Mouse (Mus musculus): ENCODE measurements around the gene Arhgap23.

Arhgap23 gene

GRCm38 (mm10) chr11:97532354-97532753 is 117.0 kb downstream of the Arhgap23 start:
- no peak for DNase-seq (ENCODE audit: low read depth, low spot score)

- DNase-seq (ENCODE audit: low read depth, low spot score): no peak
These were observed 117.7 kb downstream of the Arhgap23 start for GRCm38 (mm10) chr11:97532950-97533582.

- no peak for DNase-seq (ENCODE audit: low read depth, low spot score)
These were observed 118.3 kb downstream of the Arhgap23 start for GRCm38 (mm10) chr11:97533653-97534052.

- no peak for DNase-seq (ENCODE audit: low read depth, low spot score)
These were observed 119.3 kb downstream of the Arhgap23 start for GRCm38 (mm10) chr11:97534442-97535307.

- no peak for DNase-seq (ENCODE audit: low read depth, low spot score)
These were observed 119.9 kb downstream of the Arhgap23 start for GRCm38 (mm10) chr11:97535308-97535630.

GRCm38 (mm10) chr11:97535660-97536059 is 120.3 kb downstream of the Arhgap23 start:
- no peak for DNase-seq (ENCODE audit: low read depth, low spot score)

- DNase-seq (ENCODE audit: low read depth, low spot score): no peak
These were observed 120.9 kb downstream of the Arhgap23 start for GRCm38 (mm10) chr11:97536083-97536747.

DNA sequence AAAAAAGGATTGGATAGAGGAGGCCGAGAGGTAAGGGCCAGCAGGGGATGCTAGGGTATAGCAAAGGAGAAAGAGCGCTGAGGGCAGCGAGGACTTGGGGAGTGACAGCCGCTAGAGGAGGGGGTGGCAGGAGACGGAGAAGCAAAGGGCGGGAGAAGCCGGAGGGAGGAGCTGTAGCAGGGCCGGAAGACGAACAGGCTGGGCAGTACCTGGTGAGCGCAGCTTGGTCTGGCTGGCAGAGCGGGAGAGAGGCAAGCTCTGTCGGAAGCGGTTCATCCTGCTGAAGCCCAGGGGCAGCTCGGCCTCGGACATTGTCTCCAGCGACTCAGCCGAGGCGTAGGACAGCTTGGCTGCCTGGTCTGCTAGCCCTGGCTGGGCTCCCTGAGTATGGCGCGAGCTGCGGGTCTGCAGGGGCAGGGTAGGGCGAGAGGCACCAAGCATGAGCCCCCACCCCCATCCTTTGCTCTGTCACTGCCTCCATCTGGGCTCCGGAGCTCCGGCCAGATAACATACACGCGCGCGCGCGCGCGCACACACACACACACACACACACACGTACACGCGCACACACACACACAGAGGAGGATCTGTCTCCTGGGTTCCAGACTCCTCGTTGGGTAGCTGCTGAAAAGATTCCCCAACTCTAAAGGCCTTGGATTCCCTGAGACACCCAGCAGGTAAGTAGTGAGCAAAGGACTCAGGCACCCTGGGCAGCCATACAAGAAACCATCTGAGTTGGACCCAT is 121.7 kb downstream of the Arhgap23 start:
- DNase-seq (ENCODE audit: low read depth, low spot score): no peak

- DNase-seq (ENCODE audit: low read depth, low spot score): no peak
These were observed 122.3 kb downstream of the Arhgap23 start for GRCm38 (mm10) chr11:97537580-97538089.

DNA sequence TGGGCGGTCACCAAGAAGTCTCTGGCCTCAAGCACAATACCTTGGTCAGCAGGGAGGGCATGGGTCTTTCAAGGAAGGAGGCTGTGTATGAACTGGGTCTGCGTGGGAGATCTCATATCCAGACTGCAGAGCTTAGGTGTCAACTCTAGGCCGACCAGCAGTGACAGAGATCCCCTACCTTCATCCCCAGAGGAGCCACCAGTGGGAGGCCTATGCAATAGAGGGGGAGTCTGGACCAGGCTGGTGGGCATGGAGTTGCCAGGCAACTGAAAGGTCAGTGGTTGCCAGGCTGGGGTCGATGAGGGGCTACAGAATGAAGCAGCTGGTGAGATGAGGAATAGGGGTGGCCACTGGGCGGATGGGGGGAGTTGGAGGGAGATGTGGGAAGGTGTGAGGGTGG is 124.3 kb downstream of the Arhgap23 start:
- no peak for DNase-seq (ENCODE audit: low read depth, low spot score)

DNA sequence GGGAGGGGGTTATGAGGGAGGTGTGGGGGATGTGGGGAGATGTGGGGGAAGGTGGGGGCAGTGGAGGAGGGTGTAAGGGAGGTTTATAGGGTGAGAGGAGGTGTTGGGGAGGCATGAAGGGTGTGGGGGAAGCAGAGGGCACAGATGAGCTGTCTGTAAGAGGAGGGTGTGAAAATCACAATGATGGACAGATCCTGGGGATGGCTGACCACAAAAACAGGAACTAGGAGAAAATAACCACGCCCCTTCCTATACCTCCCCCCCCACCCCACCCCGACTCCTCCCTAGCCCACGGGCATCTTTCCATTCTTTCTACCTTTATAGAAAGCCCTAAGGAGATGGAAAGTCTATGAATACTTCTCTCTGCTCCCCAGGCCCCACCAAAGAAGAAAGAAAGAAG is 124.8 kb downstream of the Arhgap23 start:
- DNase-seq (ENCODE audit: low read depth, low spot score): no peak

GRCm38 (mm10) chr11:97540604-97541003 is 125.3 kb downstream of the Arhgap23 start:
- DNase-seq (ENCODE audit: low read depth, low spot score): no peak

DNA sequence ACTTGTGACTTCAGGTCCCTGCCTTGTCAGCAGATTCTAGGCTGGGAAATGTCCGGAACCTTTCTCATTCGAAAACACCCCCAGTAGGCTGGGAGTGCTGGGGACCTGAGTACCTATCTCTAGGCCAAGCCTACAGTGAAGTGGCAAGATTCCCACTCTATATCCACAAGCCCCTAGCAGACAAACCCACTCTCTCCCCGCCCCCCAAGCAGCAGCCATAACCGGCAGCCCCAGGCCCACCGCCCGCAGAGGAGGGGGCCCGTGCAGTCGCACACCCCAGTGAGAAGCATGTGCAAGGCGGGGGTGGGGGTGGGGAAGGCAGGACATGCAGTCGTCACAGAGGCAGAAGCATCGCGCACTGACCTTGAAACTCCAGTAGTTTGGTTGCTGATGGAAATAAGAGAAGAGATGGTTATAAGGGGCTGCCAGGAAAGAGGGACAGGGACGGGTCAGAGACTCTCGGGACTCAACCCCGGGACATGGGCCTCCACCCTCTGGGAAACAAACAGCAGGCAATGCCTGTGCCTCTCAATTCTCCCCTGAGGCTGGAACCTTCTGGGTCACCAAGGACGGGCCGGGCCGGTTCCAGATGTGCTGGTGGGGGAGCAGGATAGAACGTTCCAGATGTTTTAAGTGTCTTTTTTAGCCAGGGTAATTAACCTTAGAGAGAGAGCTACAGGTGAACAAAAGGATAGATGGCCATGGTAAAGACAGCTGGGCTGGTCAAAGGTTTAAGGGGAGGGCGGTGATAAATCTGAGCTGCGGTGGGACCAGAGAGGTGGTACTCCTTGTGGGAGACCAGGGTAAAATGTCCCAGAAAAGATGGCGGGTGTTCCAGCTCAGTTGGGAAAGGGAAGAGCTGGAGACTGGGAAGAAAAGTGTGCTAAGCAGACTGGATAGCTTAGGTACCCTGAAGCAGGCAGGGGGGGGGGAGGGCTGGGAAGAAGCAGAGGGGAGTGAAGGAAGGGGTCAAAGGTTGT is 127.1 kb downstream of the Arhgap23 start:
- DNase-seq (ENCODE audit: low read depth, low spot score): no peak

GRCm38 (mm10) chr11:97543181-97543733 is 127.9 kb downstream of the Arhgap23 start:
- no peak for DNase-seq (ENCODE audit: low read depth, low spot score)

- no peak for DNase-seq (ENCODE audit: low read depth, low spot score)
These were observed 128.6 kb downstream of the Arhgap23 start for GRCm38 (mm10) chr11:97543883-97544282.

- DNase-seq (ENCODE audit: low read depth, low spot score): no peak
These were observed 130.7 kb downstream of the Arhgap23 start for GRCm38 (mm10) chr11:97545808-97546560.

DNA sequence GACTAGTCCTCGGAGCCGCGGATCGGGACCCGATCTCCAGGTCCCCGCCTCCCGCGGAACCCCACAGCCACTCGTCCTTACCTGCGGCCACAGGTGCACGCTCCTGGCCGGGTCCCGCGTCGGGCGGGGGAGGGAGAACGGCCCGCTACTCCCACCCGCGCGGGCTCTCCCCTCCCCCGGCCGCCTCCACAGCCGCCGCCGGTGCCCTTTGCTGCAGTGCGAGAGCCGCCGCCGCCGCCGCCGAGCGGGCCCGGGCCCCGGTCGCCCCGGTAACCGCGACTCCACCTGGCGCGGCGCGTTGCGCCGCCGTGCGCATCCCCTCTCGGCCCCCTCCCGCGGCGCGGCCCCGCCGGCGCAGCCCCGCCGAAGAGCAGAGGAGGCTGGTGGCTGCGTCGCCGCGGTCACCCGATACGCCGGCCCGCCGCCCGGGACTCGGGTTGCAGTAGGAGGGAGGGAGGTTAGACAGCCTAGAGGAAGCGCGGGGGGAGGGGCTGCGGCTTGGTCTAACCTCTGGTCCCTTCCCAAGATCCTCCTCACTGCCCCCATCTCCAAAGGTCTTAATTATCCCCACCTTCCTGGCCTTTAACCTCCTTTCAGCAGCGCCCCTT is 131.6 kb downstream of the Arhgap23 start:
- DNase-seq (ENCODE audit: low read depth, low spot score): peak; percentile 45

DNA sequence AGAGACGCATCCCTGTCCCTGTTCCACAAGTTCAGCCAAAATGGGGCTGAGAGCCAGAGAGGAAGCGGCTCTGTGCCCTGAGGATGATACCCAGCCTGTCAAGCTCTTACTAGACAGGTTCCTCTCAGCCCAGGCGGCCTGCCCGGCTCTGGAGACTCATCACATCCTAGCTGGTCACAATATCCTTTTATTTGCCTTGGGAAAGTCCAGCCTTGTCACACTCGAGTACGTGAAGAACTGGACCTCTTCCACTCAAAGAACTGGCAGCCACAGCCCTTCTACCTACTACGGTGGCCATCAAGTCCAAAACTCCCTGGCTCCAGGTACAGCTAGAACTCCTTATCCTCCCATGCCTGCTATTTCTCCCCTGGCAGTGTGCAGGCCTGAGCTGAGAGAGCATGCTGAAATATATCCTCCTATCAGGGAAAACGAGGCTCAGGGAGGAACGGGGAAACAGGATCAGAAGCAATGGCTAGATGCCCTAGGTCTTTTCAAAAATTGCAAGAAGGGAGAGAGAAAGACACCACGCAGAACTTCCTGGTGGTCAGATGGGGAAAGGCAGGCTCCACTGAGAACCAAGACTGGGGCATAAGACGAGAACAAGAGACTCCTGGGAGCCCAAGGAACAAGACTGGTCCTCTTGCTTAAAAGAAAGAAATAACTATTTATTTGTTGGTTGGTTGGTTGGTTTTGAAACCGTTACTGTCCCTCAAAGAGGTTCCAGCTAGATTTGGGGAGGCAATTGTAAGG is 132.8 kb downstream of the Arhgap23 start:
- DNase-seq (ENCODE audit: low read depth, low spot score): no peak
